Mouse (Mus musculus): ENCODE data around the gene Gjb3.

- peak; percentile 68 for TF ChIP-seq CTCF (IDR thresholded peaks at IDR 0.05; ENCODE audit: low read depth, low read length)
- TF ChIP-seq POLR2A (IDR thresholded peaks at IDR 0.05; ENCODE audit: insufficient read depth, low read length), result no peak
Observed at GRCm38 (mm10) chr4:127370447-127370846, 39.8 kb upstream of the Gjb3 start.

Data from ES-Bruce4 (cell line).